Mouse (Mus musculus) left cerebral cortex, adult 8-10 months (tissue): ENCODE data around the gene Cd101. TPM values are rescaled to one million over a fixed set of nuclear protein-coding genes. Genes with fewer than 3 reads are reported as not detected.

Source experiments
- DNase-seq, 2 experiments: peaks; one replicate each; pipeline ENCODE4 v3.0.0; 2022; ENCODE audit warnings: low spot score in 2 of 2
- total RNA-seq, 4 experiments: library from RNA; stranded (reverse); gene quantifications; 2 replicates each; pipeline ENCODE4 v1.2.4; 2022

Cd101 gene
- total RNA-seq, 4 experiments from 2014 or later, result 0.48 to 1.4 (median 0.92) TPM

GRCm38 (mm10) chr3:101005392-101005791, 24.0 kb downstream of the Cd101 start:
- DNase-seq, result no peak

DNA sequence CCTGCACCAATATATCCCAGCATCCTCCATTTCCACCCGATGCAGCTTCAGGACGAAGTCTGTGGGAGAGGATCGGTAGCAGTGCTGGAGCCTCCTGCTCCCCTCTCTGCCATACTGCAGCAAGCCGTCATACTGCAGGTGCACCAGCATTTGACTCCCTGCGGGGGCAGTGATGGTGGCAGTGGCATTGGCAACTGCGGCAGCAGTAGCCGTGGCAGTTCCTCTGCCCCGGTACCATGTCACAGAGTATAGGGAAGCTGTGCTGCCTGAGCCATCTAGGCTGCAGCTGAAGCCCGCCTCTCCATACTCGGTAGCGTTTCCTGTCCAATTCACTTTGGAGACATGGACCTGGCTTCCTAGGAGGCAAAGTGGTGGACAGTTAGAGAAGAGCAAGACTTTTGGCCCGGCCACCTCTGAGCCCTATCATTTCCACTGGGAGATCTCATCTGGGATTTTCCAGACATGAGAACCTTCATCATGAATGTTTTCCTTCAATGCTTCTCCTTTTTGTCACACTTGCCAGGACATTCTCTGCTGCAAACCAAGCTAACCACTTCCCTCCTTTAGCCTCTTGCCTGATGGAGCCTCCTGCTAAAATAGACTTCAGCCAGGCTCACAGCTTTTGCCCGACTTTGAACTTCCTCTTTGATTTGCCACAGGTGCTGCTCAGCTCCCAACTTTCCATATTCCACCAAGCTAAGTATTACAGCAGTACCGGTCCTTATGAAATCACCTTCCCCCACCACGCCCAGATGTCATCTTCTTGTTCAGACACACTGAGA, 25.6 kb downstream of the Cd101 start:
- no peak for DNase-seq

GRCm38 (mm10) chr3:100999732-101000131, 29.6 kb downstream of the Cd101 start:
- no peak for DNase-seq

GRCm38 (mm10) chr3:100998904-100999340, 30.4 kb downstream of the Cd101 start:
- peak; percentile 16 to 28 for DNase-seq

- DNase-seq, result peak in 1 of 2 experiments; percentile 41
These were observed 31.4 kb downstream of the Cd101 start for GRCm38 (mm10) chr3:100997785-100998570.

- no peak for DNase-seq
These were observed 35.1 kb downstream of the Cd101 start for GRCm38 (mm10) chr3:100994252-100994651.

DNA sequence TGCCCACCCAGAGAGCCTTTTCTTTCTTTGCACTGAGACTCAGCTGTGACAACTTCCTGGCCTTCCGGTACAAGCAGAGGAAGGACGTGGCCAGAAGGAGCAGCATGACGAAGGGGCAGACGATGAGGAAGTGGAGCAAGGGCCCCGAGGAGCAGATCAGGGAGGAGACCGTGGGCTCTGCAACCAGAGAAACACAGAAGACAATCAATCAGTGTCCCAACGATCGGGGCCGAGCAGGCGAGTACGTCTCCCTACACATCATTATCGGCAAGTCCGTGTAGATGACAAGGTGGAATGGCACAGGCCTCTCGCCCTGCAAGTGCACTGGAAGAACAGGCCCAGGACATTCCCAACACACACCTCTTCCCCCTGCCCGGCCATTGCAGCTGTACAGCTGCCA, 35.6 kb downstream of the Cd101 start:
- DNase-seq, result no peak

DNA sequence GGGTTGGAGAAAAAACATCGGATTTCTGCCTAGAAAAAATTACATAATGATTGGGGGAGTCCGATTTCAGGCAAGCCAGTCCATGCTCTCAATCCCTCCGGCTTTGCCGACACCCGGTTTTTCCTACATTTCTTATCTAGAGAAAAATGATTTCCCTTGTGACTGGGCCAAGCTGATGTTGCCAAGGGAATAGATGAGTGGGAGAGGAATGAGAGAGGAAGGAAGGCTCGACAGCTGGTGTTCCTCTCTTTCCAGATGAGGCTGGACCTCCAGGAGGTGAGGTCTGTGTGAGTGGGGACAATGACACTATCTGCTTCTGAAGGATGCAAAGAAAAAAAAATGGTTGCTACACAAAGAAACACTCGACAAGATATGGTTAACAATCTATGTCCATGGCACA, 36.2 kb downstream of the Cd101 start:
- DNase-seq, result no peak

DNA sequence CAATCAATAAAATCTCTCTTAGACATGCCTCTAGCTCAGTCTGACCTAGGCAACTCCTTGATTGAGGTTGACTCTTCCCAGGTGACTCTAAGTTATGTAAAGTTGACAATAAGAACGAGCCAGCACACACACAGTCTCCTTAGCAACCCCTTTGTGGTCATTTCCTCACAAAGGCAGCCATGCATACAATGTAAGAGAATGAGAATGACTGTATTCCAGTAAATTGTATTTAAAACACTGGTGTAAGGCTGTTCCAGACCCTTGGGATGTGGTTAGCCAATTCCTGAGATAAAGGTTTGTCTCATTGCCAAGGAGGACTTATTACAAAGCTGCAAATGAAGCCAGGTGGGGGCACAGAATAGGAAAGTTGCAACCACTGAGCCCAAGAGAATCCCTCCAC, 39.1 kb downstream of the Cd101 start:
- DNase-seq, result no peak

- no peak for DNase-seq
These were observed 39.9 kb downstream of the Cd101 start for GRCm38 (mm10) chr3:100989417-100989816.

DNA sequence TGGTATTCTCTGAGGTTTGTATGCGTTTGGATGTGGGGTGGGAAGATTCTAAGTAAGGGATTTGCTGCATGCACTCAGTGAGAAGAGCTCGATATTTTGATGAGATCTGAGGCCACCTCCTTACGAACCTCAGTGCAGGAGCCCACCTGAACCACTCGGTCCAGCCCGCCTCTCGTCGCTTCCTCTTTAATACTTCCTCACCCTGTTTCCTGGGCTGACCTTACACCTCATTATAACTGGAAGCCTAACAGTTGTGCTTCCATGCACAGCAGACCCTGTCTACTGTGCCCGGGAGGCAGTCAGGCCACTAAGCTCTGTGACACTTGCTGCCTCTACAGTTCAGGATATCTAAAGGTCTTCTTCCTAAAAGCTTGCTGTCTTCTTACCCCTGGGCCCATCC, 50.1 kb downstream of the Cd101 start:
- no peak for DNase-seq

DNA sequence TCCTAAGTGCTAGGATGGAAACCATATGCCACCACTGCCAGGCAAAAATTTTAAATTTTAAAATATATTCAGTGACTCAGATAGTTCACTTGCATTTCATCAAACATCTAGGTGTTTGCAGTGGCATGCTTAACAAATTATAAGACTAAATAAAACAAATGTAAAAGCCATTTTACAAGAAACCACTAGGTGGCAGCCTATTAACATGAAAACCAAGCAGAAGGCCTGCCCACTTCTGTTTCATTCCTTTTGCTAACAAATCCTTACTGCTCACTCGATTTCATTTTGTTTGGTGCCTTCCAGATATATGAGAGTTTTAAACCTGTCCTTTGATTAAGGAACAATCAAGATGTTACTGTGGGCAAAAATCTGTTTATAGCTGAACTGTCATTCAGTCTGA, 55.5 kb downstream of the Cd101 start:
- no peak for DNase-seq

- peak; percentile 78 to 79 for DNase-seq
These were observed 60.0 kb downstream of the Cd101 start, which contains the start of gene Ttf2 for GRCm38 (mm10) chr3:100969176-100969917. Ttf2 (minus strand) TSS chr3:100969663.

DNA sequence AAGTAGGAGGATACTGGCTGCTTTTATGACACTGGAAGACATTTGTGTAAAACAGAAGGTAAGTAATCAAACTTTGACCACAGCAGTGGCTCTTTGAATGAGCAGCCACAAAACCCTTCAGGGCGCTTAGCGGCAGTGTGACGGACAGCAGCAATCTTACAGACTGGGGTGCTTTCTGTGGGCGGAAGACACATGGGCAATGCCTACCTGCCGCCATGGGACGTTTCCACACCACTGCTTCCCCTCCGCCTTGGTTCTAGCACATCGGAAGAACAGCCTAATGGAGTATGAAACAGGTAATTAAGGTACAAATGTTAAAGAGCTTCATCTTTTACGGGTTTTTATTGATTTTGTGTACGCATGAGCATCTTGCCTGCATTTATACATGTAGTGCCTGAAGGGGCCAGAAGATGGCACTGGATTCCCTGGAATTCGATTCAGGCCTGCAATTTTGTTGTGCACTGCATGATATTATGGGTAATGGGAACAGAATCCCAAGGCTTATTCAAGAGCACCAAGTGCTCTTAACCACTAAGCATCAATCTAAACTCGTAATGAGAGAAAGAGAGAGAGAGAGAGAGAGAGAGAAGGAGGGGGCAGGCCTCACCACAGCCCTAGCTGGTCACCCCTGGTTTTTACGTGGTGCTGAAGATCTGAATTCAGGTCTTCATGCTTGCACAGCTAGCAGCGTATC, 65.4 kb downstream of the Cd101 start:
- peak in 1 of 2 experiments; percentile 44 for DNase-seq

- DNase-seq, result no peak
These were observed 67.9 kb downstream of the Cd101 start for GRCm38 (mm10) chr3:100961501-100961900.

GRCm38 (mm10) chr3:100961007-100961406, 68.3 kb downstream of the Cd101 start:
- no peak for DNase-seq

DNA sequence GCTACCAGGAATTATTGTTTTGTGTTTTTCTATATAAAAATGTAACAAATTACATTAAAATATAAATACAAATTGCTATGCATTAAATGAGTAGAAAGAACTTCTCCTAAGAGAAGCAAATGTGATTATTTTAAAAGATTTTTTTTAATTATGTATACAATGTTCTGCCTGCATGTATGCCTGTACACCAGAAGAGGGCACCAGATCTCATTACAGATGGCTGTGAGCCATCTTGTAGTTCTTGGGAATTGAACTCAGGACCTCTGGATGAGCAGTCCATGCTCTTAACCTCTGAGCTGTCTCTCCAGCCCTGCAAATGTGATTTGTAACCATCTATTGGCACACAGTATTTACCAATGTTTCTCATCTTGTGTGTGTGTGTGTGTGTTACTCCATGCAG, 74.7 kb downstream of the Cd101 start:
- DNase-seq, result no peak

DNA sequence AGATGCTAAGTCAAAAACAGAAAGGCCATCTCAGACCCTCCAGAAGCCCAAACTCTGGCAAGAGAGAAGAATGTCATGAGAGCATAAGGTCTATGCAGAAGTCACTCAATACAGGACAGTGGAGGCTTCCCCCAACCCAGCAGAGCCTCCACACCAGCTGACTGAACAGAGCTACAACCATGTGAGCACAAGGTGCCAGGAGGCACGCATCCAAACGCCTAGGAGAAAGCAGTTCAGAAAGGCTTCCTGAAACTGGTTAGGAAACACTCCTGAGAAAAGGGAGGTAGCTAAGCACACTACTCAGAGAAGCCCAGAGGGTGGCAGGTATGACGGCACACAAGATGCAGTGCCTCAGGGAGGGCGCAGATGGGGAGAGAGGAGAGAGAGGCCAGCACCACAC, 77.8 kb downstream of the Cd101 start:
- DNase-seq, result no peak

DNA sequence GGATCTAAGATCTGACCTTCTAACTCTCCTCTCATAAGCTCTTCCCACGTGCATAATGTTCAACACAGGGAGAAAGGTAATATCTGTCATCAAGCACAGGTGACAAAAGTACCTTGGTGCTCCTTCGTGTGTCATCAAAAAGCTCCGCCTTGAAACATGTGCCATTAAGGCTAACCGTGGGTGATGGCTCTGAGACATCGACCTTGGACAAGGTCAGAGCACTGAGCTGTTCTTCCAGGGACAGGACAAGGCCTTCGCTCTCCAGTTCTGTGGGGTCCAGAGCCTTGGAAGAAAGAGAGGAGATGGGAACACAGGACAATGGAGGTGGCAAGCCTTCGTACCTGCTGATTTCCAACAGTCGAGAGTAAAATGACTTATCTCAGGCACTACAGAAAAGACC, 82.1 kb downstream of the Cd101 start:
- no peak for DNase-seq
